ENCODE assay signal across 8 mouse cellular contexts in the genomic region with DNA sequence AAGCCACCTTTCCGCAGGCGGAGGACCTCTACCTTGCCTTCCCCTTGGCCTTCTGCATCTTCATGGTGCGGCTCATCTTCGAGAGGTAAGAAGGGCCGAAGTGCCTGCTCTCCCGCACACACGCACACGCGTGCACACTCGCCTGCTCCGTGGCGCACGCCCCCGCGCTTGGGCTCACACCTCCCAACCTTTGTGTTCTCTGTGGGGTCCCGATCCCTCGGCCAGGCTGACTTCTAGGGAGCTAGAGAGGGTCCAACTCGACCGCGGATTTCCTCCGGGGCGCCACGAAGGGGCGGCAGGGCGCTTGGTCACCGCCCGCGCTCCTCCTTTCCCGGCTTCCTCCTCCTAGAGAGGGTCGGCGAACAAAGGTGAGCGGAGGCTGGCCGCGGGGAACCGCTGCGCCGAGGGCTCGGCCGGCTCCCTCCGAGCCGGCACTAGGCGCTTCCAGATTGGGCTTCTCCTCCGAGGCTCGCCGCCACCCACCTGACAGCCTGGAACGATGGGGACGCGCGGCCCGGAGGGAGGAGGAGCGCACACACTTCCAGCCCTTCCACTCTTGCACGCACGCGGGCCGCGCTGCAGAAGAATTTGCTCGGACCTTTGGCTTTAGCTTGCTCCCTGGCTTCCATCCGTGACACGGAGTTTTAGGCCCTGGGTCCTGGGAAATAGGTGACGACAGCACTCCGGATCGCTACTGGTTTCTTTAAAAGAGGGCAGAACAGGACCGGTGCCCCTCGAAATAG. TPM values are rescaled to one million over a fixed set of nuclear protein-coding genes. Genes with fewer than 3 reads are reported as not detected.
DNase-seq lines count a peak whose midpoint lies in the region; ATAC-seq and TF ChIP-seq lines count a peak whose summit lies in the region.

No protein-coding gene starts in this region.

- H3K4me3 ChIP-seq in bone marrow macrophage, adult 2 months (ENCODE audit: insufficient read depth, low read length): peak overlapping the region; percentile 98
- peak overlapping the region; percentile 78 for H3K4me3 ChIP-seq in forebrain, embryonic 11.5 days (ENCODE audit: low read depth, low read length)
- peak overlapping the region; percentile 74 for H3K4me3 ChIP-seq in heart, embryonic 16.5 days (ENCODE audit: low read length)
- peak overlapping the region; percentile 82 for H3K4me3 ChIP-seq in liver, postnatal 0 days (ENCODE audit: low read depth, low read length)

- H3K27ac ChIP-seq in bone marrow macrophage, adult 2 months (ENCODE audit: insufficient read depth, low read depth, low read length): peak overlapping the region; percentile 96
- peak overlapping the region; percentile 68; the same call in 1 of the 2 replicates for H3K27ac ChIP-seq in forebrain, embryonic 11.5 days (ENCODE audit: low read depth, low read length)
- H3K27ac ChIP-seq in heart, embryonic 16.5 days (ENCODE audit: low read length): peak overlapping the region; percentile 65
- peak overlapping the region; percentile 85 for H3K27ac ChIP-seq in liver, postnatal 0 days (ENCODE audit: low read depth)

- peaks cover 26% of the 10 kb centered on the region for H3K4me1 ChIP-seq in bone marrow macrophage, adult 2 months (ENCODE audit: control insufficient read depth, insufficient read depth, low read length)
- no peaks in the 10 kb centered on the region for H3K4me1 ChIP-seq in forebrain, embryonic 11.5 days (replicated peaks; ENCODE audit: control insufficient read depth, insufficient read depth, low read length)
- peaks cover 16% of the 10 kb centered on the region for H3K4me1 ChIP-seq in heart, embryonic 16.5 days (ENCODE audit: control insufficient read depth, insufficient read depth, low read length)
- H3K4me1 ChIP-seq in liver, postnatal 0 days (ENCODE audit: insufficient read depth): peaks cover 25% of the 10 kb centered on the region

- H3K9me3 ChIP-seq in forebrain, embryonic 11.5 days (ENCODE audit: control insufficient read depth, low read length): no peaks in the 10 kb centered on the region
- H3K9me3 ChIP-seq in heart, embryonic 16.5 days (replicated peaks; ENCODE audit: control insufficient read depth, low read length): no peaks in the 10 kb centered on the region
- no peaks in the 10 kb centered on the region for H3K9me3 ChIP-seq in liver, postnatal 0 days (ENCODE audit: low read length)

- DNase-seq in CD4-positive, CD25-positive, alpha-beta regulatory T cell, adult 2 months (ENCODE audit: low read depth, low spot score): peak; percentile 44
- peak; percentile 82 for DNase-seq in forebrain, embryonic 11.5 days (ENCODE audit: low spot score)
- peak; percentile 67 for DNase-seq in kidney, postnatal 14 days
- DNase-seq in liver, postnatal 0 days: peak; percentile 51
- peak; percentile 60 for DNase-seq in thymus, postnatal 25 days

- ATAC-seq in forebrain, embryonic 11.5 days (replicated peaks; ENCODE audit: low FRiP score): peak; percentile 70
- ATAC-seq in heart, embryonic 16.5 days (replicated peaks; ENCODE audit: extremely low read depth, insufficient read depth, low FRiP score): peak; percentile 60
- peak; percentile 31 for ATAC-seq in liver, postnatal 0 days
- peak; percentile 11; the same call in 1 of the 2 replicates for ATAC-seq in neutrophil, adult 5-6 weeks (ENCODE audit: extremely low read depth, insufficient number of reproducible peaks, low FRiP score, poor library complexity, severe bottlenecking)

- TF ChIP-seq POLR2A in bone marrow macrophage, adult 2 months (IDR thresholded peaks at IDR 0.05; ENCODE audit: borderline replicate concordance, low read depth, low read length): no peak

- H3K36me3 ChIP-seq in forebrain, embryonic 11.5 days (ENCODE audit: control insufficient read depth, insufficient read depth, low read length): no peaks in the 10 kb centered on the region
- no peaks in the 10 kb centered on the region for H3K36me3 ChIP-seq in heart, embryonic 16.5 days (ENCODE audit: control insufficient read depth, insufficient read depth)
- no peaks in the 10 kb centered on the region for H3K36me3 ChIP-seq in liver, postnatal 0 days (replicated peaks; ENCODE audit: insufficient read depth, low read length)

- peak overlapping the region; percentile 79 for H3K9ac ChIP-seq in forebrain, embryonic 11.5 days (ENCODE audit: low read length)
- H3K9ac ChIP-seq in heart, embryonic 16.5 days (ENCODE audit: low read length): peak overlapping the region; percentile 88
- H3K9ac ChIP-seq in liver, postnatal 0 days (replicated peaks): peak overlapping the region; percentile 79

- no peak for TF ChIP-seq EP300 in liver, postnatal 0 days (IDR thresholded peaks at IDR 0.05; ENCODE audit: low read depth)

- no peak for TF ChIP-seq CTCF in bone marrow macrophage, adult 2 months (IDR thresholded peaks at IDR 0.05; ENCODE audit: low read depth, low read length)
- no peak for TF ChIP-seq CTCF in liver, postnatal 0 days (IDR thresholded peaks at IDR 0.05; ENCODE audit: low read depth)

- under 1% methylated on average over 63 of the region's 64 CpGs for WGBS in forebrain, embryonic 11.5 days
- WGBS in heart, embryonic 16.5 days: under 1% methylated on average over 64 of the region's 64 CpGs
- under 1% methylated on average over 62 of the region's 64 CpGs for WGBS in liver, postnatal 0 days (ENCODE audit: insufficient replicate concordance)

- peaks cover 2% of the 10 kb centered on the region; the same call in 1 of the 2 replicates for H3K27me3 ChIP-seq in forebrain, embryonic 11.5 days (ENCODE audit: control insufficient read depth, insufficient read depth, low read length)
- H3K27me3 ChIP-seq in heart, embryonic 16.5 days (ENCODE audit: control insufficient read depth, insufficient read depth, low read length): no peaks in the 10 kb centered on the region
- no peaks in the 10 kb centered on the region for H3K27me3 ChIP-seq in liver, postnatal 0 days (ENCODE audit: insufficient read depth, low read length)

- peak overlapping the region; percentile 83 for H3K4me2 ChIP-seq in forebrain, embryonic 11.5 days (ENCODE audit: low read depth, low read length, severe bottlenecking)
- peak overlapping the region; percentile 84 for H3K4me2 ChIP-seq in heart, embryonic 16.5 days (ENCODE audit: low read depth, low read length)
- H3K4me2 ChIP-seq in liver, postnatal 0 days (ENCODE audit: low read depth, low read length): peak overlapping the region; percentile 86

RNA-seq across cellular contexts. Expression of gene Cers6, which starts 0.7 kb away (rescaled TPM):
- 33.7 and 34.3 TPM in 2 replicates for polyA plus RNA-seq in bone marrow macrophage, adult 2 months (2012; ENCODE audit: insufficient read depth, insufficient read length, missing spikeins)
- polyA plus RNA-seq in forebrain, embryonic 11.5 days (2014; fragmentation: Nextera tagmentation; extraction: Ambion mirVana): 32.3 and 34.6 TPM in 2 replicates
- polyA plus RNA-seq in heart, embryonic 16.5 days (2015; fragmentation: Nextera tagmentation; extraction: Ambion mirVana): 22.3 and 22.8 TPM in 2 replicates
- 6.1 and 8.2 TPM in 2 replicates for polyA plus RNA-seq in liver, postnatal 0 days (2015; fragmentation: Nextera tagmentation; extraction: Ambion mirVana)
- 60.5 and 60.6 TPM in 2 replicates for total RNA-seq in neutrophil, adult 5-6 weeks (2017)

Comparison
In these comparisons a context has a peak if more than half of its experiments do, and no peak if none do; other contexts are left out.
1. Peak in every context shown above with its lines: DNase-seq, ATAC-seq, H3K4me3 ChIP-seq and H3K27ac ChIP-seq.
2. ATAC-seq: peak in every context shown above with its lines; median percentile 70 in forebrain, embryonic 11.5 days; 60 in heart, embryonic 16.5 days; 31 in liver, postnatal 0 days; 11 in neutrophil, adult 5-6 weeks.